Mouse (Mus musculus): Measurements from ENCODE around the gene Bag5.

Bag5 gene

GRCm38 (mm10) chr12:111674850-111675486, 38.1 kb downstream of the Bag5 start:
- 80% methylated on average over 2 of the region's 2 CpGs for WGBS

GRCm38 (mm10) chr12:111672581-111672980, 40.5 kb downstream of the Bag5 start:
- 5% methylated on average over 12 of the region's 12 CpGs for WGBS

GRCm38 (mm10) chr12:111672176-111672575, 40.9 kb downstream of the Bag5 start, which contains the start of gene Ckb:
TSS of gene Ckb (minus strand) at chr12:111672338.
- under 1% methylated on average over 31 of the region's 31 CpGs for WGBS

GRCm38 (mm10) chr12:111671431-111671902, 41.6 kb downstream of the Bag5 start:
- WGBS: under 1% methylated on average over 34 of the region's 34 CpGs

GRCm38 (mm10) chr12:111670976-111671375, 42.1 kb downstream of the Bag5 start:
- 1% methylated on average over 35 of the region's 35 CpGs for WGBS

GRCm38 (mm10) chr12:111670371-111670971, 42.6 kb downstream of the Bag5 start:
- 12% methylated on average over 29 of the region's 29 CpGs for WGBS

- 13% methylated on average over 8 of the region's 8 CpGs for WGBS
Observed at GRCm38 (mm10) chr12:111669961-111670360, 43.1 kb downstream of the Bag5 start.

- WGBS: 18% methylated on average over 23 of the region's 23 CpGs
Observed at GRCm38 (mm10) chr12:111669000-111669788, 43.9 kb downstream of the Bag5 start.

- under 1% methylated on average over 8 of the region's 8 CpGs for WGBS
Observed at GRCm38 (mm10) chr12:111668457-111668912, 44.6 kb downstream of the Bag5 start.

GRCm38 (mm10) chr12:111667421-111667820, 45.6 kb downstream of the Bag5 start:
- WGBS: 81% methylated on average over 5 of the region's 5 CpGs

GRCm38 (mm10) chr12:111666380-111666779, 46.7 kb downstream of the Bag5 start:
- WGBS: 36% methylated on average over 13 of the region's 13 CpGs

GRCm38 (mm10) chr12:111665041-111665880, 47.8 kb downstream of the Bag5 start:
- WGBS: 73% methylated on average over 13 of the region's 13 CpGs

GRCm38 (mm10) chr12:111664144-111664634, 48.9 kb downstream of the Bag5 start:
- WGBS: 50% methylated on average over 6 of the region's 6 CpGs

GRCm38 (mm10) chr12:111663228-111664143, 49.6 kb downstream of the Bag5 start:
- 55% methylated on average over 17 of the region's 17 CpGs for WGBS

GRCm38 (mm10) chr12:111661554-111661953, 51.5 kb downstream of the Bag5 start:
- WGBS: 97% methylated on average over 11 of the region's 11 CpGs

GRCm38 (mm10) chr12:111660628-111661027, 52.4 kb downstream of the Bag5 start:
- WGBS: 85% methylated on average over 1 of the region's 1 CpGs
